Mouse (Mus musculus) frontal cortex, postnatal 36 days (tissue): Measurements from ENCODE around the gene Gm12845.
A peak's percentile ranks its signal among the peaks of the same experiment; 100 is the strongest.
"Not testable (repeated sequence)": the region's sequence is repeated elsewhere in the genome, so short reads cannot be mapped to it uniquely, and the experiment has no call there.

ENCODE experiments used
- DNase-seq, 2 experiments: peaks; one replicate each; pipeline ENCODE4 v3.0.0; 2022; ENCODE audit warnings: low spot score in 2 of 2

Gene Gm12845

DNA sequence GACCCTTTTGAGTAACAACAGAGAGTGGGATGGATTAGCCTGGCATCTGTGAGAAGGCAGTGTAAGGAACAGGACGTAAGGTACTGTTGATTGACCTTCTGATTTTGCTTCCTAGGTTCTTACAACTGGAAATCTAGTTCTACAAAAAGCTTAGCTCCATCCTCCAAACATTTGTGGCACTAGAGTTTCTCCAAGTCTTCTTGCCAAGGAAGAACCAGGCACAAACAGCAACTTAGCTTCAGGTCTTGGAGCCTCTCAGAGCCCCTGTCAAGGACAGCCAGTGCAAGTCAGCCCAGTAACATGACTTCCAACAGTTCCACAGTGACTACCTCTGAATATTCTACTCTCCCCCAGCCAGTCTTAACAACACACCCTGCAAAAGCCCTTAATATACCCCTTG, at the start of gene Gm12845:
Gene Gm12845 (plus strand): TSS at position 301 of the 400 bp plus-strand sequence.
- DNase-seq = no peak

DNA sequence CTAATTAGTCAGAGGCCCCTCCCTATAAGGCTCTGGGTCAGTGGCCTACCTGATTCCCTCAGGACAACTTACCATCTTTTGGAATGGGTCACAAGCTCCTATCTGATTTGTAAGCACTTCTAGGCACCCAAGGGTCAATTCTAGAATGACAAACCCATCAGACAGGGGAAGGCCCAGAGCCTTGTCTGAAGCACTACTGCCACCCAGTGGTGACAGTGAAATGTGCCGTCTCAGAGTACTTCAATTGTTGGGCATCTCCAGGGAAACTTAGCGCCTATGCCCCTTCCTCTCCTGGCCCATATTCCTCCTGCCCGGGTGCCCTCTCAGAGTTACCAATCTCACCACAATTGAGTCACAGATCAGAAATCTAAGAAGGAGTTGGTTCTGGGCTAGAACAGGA, 47.3 kb upstream of the Gm12845 start:
- peak; percentile 82 to 90 for DNase-seq

- no peak for DNase-seq
These were observed 43.2 kb upstream of the Gm12845 start for GRCm38 (mm10) chr4:117680963-117681362.

GRCm38 (mm10) chr4:117681931-117682461, 42.2 kb upstream of the Gm12845 start, which contains the start of gene Dmap1:
TSS of gene Dmap1 (minus strand) at chr4:117682273.
- DNase-seq = peak; percentile 83 to 92

GRCm38 (mm10) chr4:117682463-117682862, 41.7 kb upstream of the Gm12845 start:
- no peak for DNase-seq

- DNase-seq = no peak
These were observed 41.0 kb upstream of the Gm12845 start for GRCm38 (mm10) chr4:117683048-117683768.

DNA sequence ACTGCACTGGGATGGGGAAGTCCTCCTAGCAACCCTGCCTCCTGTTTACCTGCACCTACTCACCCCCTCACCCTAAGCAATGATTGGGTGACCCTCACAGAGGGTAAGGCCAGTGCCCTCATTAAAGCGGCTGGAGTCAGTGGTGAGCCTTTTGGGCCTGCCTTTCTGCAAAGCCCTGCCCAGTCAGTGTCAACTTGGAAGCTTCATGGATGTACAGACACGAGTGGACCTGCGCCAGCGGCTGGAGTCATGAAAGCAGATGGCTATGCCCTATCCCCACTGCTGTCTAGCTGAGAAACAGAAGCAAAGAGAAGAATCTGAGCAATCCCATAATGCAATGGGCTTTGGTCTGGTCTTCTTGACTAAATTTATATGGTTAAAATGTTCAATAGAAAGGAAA, 37.9 kb upstream of the Gm12845 start:
- DNase-seq = no peak

DNA sequence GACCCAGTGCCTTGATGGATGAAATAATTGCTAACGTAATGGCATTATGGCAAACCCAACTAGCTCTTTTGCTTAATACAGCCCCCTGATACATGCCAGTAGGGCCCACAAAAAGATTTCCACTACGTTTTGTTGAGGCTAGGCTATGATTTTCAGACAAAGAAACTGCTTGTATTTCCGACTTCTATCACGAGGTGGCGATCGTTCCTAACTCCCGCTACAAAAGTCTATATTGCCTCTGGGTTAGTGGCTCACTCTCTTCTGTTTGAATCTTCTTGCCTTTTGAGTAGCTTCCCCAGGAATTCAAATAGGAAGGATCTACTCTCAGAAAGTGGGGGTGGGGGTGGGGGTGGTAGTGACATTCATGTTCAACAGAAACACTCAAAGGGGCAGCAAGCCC, 18.9 kb upstream of the Gm12845 start:
- peak; percentile 33 to 72 for DNase-seq

GRCm38 (mm10) chr4:117708780-117709550, 15.2 kb upstream of the Gm12845 start:
- DNase-seq = no peak

DNA sequence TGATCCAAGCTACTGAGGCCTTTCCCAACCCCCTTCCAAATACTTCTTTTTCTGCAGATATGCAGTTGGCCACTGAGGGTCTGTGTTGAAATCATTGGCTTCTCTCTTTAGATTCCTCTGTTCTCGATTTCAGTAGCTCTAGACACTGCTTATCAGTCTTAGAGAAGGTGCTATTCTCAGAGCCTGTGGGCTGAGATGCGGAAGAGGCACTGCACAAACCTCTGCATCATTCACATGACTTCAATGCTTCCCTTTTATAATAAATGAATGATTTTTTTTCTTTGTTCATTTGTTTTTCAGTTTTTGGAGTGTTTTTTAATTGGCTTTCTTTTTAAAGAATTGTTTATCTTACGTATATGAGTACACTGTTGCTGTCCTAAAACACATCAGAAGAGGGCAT, 11.9 kb upstream of the Gm12845 start:
- DNase-seq = no peak

GRCm38 (mm10) chr4:117713303-117714098, 10.7 kb upstream of the Gm12845 start:
- DNase-seq = no peak

GRCm38 (mm10) chr4:117731926-117732325, 7.7 kb downstream of the Gm12845 start:
- no peak for DNase-seq

GRCm38 (mm10) chr4:117737559-117737958, 13.3 kb downstream of the Gm12845 start:
- no peak for DNase-seq

DNA sequence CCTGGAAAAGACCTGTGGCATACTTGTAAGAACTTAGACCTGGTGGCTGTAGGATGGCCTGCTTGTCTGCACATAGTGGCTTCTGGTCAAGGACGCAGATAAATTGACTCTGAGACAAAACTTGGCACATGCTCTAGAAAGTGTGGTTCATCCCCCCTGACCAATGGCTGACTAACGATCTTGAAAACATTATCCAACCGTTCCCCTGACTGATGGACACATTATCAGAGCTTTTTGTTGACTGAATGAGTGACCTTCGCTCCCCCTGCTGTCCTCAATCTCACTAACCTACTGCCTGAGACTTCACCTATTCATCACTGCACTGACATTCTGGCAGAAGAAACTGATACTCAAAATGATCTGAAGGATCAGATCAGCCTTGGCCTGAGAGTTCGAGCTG, 28.3 kb downstream of the Gm12845 start:
- not testable (repeated sequence) for DNase-seq

DNA sequence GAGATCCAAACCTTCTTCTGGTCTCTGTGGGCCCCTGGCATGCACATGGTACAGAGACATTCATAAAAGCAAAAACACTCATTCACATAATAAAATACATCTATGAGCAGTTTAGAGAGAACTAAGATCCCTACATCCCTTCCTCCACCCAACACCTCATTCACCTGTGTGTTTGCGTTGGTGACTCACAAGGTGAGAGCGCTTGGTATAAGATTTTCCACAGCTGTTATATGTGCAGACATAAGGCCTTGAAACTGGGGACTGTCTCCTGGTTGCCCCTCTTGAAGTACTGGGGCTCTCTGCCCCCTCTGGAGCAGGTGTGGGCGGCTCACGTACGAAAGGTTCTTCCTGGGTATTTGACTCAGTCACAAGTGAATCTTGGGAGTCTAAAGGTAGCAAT, 35.9 kb downstream of the Gm12845 start:
- no peak for DNase-seq

DNA sequence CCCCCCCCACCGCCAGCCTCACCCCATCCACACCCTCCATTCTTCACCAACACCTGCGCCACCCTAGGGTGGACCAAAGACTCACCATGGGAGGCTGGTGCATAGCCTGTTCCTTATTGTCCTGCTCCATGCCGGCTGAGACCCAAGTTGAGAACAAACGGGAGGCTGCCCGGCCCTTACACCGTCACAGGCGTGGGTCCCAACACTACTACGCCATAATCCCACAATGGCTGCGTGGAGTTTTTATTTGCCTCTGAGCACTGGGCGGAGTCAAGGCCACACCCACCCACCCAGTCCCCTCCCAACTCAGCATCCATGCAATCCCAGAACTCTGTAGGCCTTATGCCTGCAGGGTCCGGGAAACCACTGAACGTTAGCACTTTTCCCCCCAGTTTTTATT, 41.2 kb downstream of the Gm12845 start, which contains the start of gene Klf17:
Gene Klf17 (minus strand): TSS at position 233 of the 400 bp plus-strand sequence.
- DNase-seq = no peak

DNA sequence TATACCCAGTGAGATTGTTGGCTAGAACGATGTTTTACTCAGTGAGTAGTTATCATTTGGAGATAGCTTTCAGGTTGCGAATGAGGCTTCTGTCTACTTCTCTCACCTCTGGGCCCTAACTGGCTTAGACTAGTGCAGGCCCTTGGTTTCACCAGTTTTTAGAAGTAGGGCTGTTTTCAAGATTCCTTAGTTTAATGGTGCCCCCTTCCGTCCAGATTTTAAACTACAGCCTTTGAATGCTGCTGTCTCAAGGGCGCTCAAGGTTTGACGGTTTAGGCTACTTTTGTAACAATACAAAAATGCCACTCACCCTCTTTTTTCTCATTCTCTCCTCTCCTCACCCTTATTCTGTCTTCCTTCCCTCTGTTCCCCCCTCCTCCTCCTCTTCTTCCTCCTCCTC, 46.7 kb downstream of the Gm12845 start:
- peak; percentile 73 to 92 for DNase-seq

DNA sequence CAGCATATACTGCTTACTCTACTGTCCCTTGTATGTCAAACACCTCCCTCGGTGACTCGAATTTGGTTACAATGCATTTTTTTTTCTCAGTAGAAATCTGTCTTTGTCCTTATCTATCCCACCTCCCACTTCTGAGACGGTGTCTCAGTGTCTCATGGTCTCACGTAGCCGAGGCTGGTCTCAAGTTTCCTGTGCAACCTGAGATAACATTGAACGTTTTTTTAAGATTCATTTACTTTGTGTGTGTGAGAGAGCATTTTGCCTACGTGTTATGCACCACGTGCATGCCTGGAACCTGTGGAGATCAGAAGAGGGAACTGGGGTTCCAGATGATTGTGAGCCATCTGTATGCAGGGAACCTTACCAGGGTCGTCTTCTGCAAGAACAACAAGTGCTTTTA, 48.7 kb downstream of the Gm12845 start:
- no peak for DNase-seq
